Mouse (Mus musculus) embryo, embryonic 9.5 days (tissue): ENCODE data around the gene Defb39.

Experiments
- DNase-seq: peaks from one replicate; pipeline ENCODE4 v3.0.0-alpha.2; 2017; ENCODE audit errors: extremely low spot score

Defb39 gene

DNA sequence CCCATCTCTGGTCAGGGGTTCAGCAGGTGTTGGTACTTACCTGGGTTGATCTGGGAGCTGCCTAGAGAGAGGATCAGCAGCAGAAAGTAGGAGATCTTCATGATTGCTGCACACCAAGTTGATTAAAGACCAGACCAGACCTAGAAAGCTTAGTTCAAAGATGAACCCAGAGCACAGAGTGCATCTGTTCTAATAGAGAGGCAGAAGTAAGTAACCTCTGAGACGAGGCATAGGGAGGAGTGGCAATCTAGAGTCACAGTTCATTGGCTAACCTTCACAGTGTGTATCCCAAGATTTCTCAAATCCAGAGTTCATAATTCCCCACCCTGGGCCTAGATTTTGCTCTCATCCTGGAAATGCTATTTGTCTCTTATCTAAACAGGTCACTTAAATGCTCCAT is at the start of gene Defb39:
Gene Defb39, minus strand, starts transcription at position 101 of the 400 bp plus-strand sequence.
- no peak for DNase-seq

DNA sequence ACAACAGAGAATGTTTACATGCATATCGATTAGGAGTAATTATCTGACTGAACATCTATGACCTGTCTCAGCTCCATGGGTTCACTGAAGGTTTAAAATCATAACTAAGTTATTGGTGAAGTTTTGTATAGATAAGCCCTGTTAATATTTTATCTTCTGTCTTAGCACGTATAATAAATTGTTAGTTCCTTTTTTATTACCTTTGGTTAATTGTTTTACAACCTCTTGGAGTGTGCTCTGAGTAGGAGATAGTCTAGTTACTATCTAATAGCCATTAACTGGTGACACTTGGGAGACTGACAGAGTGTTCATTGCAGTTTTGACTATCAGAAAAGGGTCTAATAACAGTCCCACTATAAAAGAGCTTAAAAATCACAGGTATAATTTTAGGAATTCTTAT is 1.4 kb upstream of the Defb39 start:
- DNase-seq = no peak

DNA sequence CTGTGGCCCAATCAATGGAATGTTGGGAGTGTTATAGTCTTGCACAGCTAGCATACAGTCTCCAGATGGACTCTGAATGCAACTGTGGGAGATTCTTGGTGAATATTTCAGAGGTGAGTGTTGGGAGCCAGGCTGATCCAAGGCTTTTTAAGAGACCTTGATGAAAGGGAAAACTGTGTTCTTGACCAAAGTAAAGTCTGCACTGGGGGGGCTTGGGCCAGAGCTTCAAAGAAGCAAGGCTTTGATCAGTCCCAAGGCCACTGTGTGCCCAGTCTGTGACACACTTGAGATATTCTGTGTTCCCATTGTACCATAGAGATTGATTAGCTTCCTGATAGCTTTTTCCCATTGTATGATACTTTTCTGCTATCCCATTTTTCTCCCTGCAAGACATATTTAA is 1.7 kb downstream of the Defb39 start:
- DNase-seq = no peak

DNA sequence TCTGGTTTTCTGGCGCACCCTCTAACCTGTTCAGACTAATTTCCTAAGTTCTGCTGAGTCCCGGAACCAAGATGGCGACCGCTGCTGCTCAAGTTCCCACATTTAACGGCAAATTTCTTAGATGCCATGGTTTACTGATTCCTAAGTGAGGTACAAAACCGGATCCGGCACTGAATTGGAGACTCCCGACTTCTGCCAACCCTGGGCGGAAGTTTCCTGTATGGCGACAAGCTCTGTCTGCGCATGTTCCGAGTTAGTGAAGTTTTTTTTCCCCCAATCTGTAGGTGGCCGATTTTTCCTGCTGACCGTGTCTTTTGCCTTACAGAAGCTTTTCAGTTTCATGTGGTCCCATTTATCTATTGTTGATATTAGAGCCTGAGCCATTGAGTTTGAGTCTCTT is 19.4 kb downstream of the Defb39 start:
- no peak for DNase-seq

DNA sequence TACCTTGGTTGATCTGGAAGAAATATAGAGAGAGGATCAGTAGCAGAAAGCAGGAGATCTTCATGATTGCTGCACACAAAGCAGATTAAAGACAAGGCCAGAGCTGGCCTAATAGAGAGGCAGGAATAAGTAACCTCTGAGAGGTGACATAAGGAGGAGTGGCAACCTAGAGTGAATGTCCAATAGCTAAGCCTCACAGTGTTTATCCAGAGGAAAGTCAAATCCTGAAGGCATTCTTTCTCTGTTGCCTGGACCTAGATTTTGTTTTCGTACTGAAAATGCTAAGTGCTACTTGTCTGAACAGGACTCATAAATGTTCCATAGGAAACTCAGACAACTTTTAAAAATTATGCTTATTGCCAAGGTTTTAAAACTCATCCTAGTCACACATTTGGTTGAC is 38.1 kb downstream of the Defb39 start, which contains the start of gene Defb38:
Gene Defb38, minus strand, starts transcription at position 101 of the 400 bp plus-strand sequence.
- no peak for DNase-seq
